Mouse (Mus musculus): ENCODE measurements around the gene Nceh1. TPM values are rescaled to one million over a fixed set of nuclear protein-coding genes. Genes with fewer than 3 reads are reported as not detected.

The Nceh1 gene
- polyA plus RNA-seq, 1 experiment from 2014 or later, result 28.4 TPM

- Histone ChIP-seq H3K4me1 (replicated peaks; ENCODE audit: control insufficient read depth, insufficient read depth) (peaks cover 3% of the 10 kb centered on the region; the same call in 1 of the 2 replicates), H3K9me3 (ENCODE audit: control insufficient read depth, low read length) (no peaks in the 10 kb centered on the region), H3K36me3 (ENCODE audit: control insufficient read depth, insufficient read depth, low read length) (no peaks in the 10 kb centered on the region; the same call in 1 of the 2 replicates), H3K27ac (replicated peaks) (peak overlapping the region; percentile 56), H3K9ac (ENCODE audit: low read length) (no peak overlapping the region), H3K4me3 (ENCODE audit: low read depth, low read length) (no peak overlapping the region), H3K4me2 (replicated peaks; ENCODE audit: low read depth) (no peak overlapping the region), H3K27me3 (ENCODE audit: control insufficient read depth, insufficient read depth, low read length) (no peaks in the 10 kb centered on the region)
- WGBS, result 71% methylated on average over 9 of the region's 9 CpGs
- no peak for DNase-seq (ENCODE audit: low spot score)
- TF ChIP-seq CTCF (IDR thresholded peaks at IDR 0.05; ENCODE audit: low read depth) (no peak), EP300 (optimal IDR thresholded peaks at IDR 0.05) (no peak)
- peak; percentile 81 for ATAC-seq (ENCODE audit: low FRiP score, low TSS enrichment)
These were observed 26.9 kb downstream of the Nceh1 start for GRCm38 (mm10) chr3:27209707-27210106.

- 0 out of 2 replicates have a peak, but pooled peaks cover 3% of the 10 kb centered on the region for H3K4me1 ChIP-seq (replicated peaks; ENCODE audit: control insufficient read depth, insufficient read depth)
- H3K4me3 ChIP-seq (ENCODE audit: low read depth, low read length), result no peak overlapping the region
- TF ChIP-seq CTCF (IDR thresholded peaks at IDR 0.05; ENCODE audit: low read depth) (peak; percentile 9; the same call in 1 of the 2 replicates), EP300 (optimal IDR thresholded peaks at IDR 0.05) (no peak)
- no peaks in the 10 kb centered on the region; the same call in 1 of the 2 replicates for H3K36me3 ChIP-seq (ENCODE audit: control insufficient read depth, insufficient read depth, low read length)
- ATAC-seq (ENCODE audit: low FRiP score, low TSS enrichment) (no peak), DNase-seq (ENCODE audit: low spot score) (no peak)
- no peak overlapping the region for H3K4me2 ChIP-seq (replicated peaks; ENCODE audit: low read depth)
- H3K27me3 ChIP-seq (ENCODE audit: control insufficient read depth, insufficient read depth, low read length), result no peaks in the 10 kb centered on the region
- no peak overlapping the region for H3K27ac ChIP-seq (replicated peaks)
- no peak overlapping the region for H3K9ac ChIP-seq (ENCODE audit: low read length)
- no peaks in the 10 kb centered on the region for H3K9me3 ChIP-seq (ENCODE audit: control insufficient read depth, low read length)
- WGBS, result 40% methylated on average over 7 of the region's 7 CpGs
These were observed 27.5 kb downstream of the Nceh1 start for GRCm38 (mm10) chr3:27210271-27210670.

- H3K4me3 ChIP-seq (ENCODE audit: low read depth, low read length), result no peak overlapping the region
- H3K27me3 ChIP-seq (ENCODE audit: control insufficient read depth, insufficient read depth, low read length), result no peaks in the 10 kb centered on the region
- H3K9ac ChIP-seq (ENCODE audit: low read length), result no peak overlapping the region
- H3K4me2 ChIP-seq (replicated peaks; ENCODE audit: low read depth), result no peak overlapping the region
- no peak for TF ChIP-seq EP300 (optimal IDR thresholded peaks at IDR 0.05)
- no peak for TF ChIP-seq CTCF (IDR thresholded peaks at IDR 0.05; ENCODE audit: low read depth)
- no peak overlapping the region for H3K27ac ChIP-seq (replicated peaks)
- H3K9me3 ChIP-seq (ENCODE audit: control insufficient read depth, low read length), result no peaks in the 10 kb centered on the region
- H3K4me1 ChIP-seq (replicated peaks; ENCODE audit: control insufficient read depth, insufficient read depth), result no peaks in the 10 kb centered on the region
- 66% methylated on average over 8 of the region's 8 CpGs for whole genome bisulfite sequencing
- ATAC-seq (ENCODE audit: low FRiP score, low TSS enrichment) (peak; percentile 90), DNase-seq (ENCODE audit: low spot score) (peak; percentile 54)
- no peaks in the 10 kb centered on the region for H3K36me3 ChIP-seq (ENCODE audit: control insufficient read depth, insufficient read depth, low read length)
These were observed 31.5 kb downstream of the Nceh1 start for GRCm38 (mm10) chr3:27214016-27214816.

- H3K36me3 ChIP-seq (ENCODE audit: control insufficient read depth, insufficient read depth, low read length), result no peaks in the 10 kb centered on the region
- 82% methylated on average over 7 of the region's 7 CpGs for WGBS
- ATAC-seq (ENCODE audit: low FRiP score, low TSS enrichment) (no peak), DNase-seq (ENCODE audit: low spot score) (no peak)
- H3K4me3 ChIP-seq (ENCODE audit: low read depth, low read length), result no peak overlapping the region
- no peak overlapping the region for H3K27ac ChIP-seq (replicated peaks)
- no peaks in the 10 kb centered on the region for H3K27me3 ChIP-seq (ENCODE audit: control insufficient read depth, insufficient read depth, low read length)
- TF ChIP-seq EP300 (optimal IDR thresholded peaks at IDR 0.05) (no peak), CTCF (IDR thresholded peaks at IDR 0.05; ENCODE audit: low read depth) (no peak)
- no peaks in the 10 kb centered on the region for H3K4me1 ChIP-seq (replicated peaks; ENCODE audit: control insufficient read depth, insufficient read depth)
- no peaks in the 10 kb centered on the region for H3K9me3 ChIP-seq (ENCODE audit: control insufficient read depth, low read length)
- H3K9ac ChIP-seq (ENCODE audit: low read length), result no peak overlapping the region
- H3K4me2 ChIP-seq (replicated peaks; ENCODE audit: low read depth), result no peak overlapping the region
These were observed 34.6 kb downstream of the Nceh1 start for GRCm38 (mm10) chr3:27217331-27217730.

- no peak overlapping the region for H3K4me2 ChIP-seq (replicated peaks; ENCODE audit: low read depth)
- 80% methylated on average over 5 of the region's 5 CpGs for WGBS
- H3K36me3 ChIP-seq (ENCODE audit: control insufficient read depth, insufficient read depth, low read length), result no peaks in the 10 kb centered on the region
- TF ChIP-seq CTCF (IDR thresholded peaks at IDR 0.05; ENCODE audit: low read depth) (no peak), EP300 (optimal IDR thresholded peaks at IDR 0.05) (no peak)
- no peaks in the 10 kb centered on the region for H3K4me1 ChIP-seq (replicated peaks; ENCODE audit: control insufficient read depth, insufficient read depth)
- no peak overlapping the region for H3K27ac ChIP-seq (replicated peaks)
- H3K9me3 ChIP-seq (ENCODE audit: control insufficient read depth, low read length), result no peaks in the 10 kb centered on the region
- H3K4me3 ChIP-seq (ENCODE audit: low read depth, low read length), result no peak overlapping the region
- DNase-seq (ENCODE audit: low spot score), result no peak
- H3K27me3 ChIP-seq (ENCODE audit: control insufficient read depth, insufficient read depth, low read length), result no peaks in the 10 kb centered on the region
- ATAC-seq (ENCODE audit: low FRiP score, low TSS enrichment), result no peak
- H3K9ac ChIP-seq (ENCODE audit: low read length), result no peak overlapping the region
These were observed 35.8 kb downstream of the Nceh1 start for GRCm38 (mm10) chr3:27218604-27219003.

GRCm38 (mm10) chr3:27222052-27222451 is 39.3 kb downstream of the Nceh1 start:
- no peaks in the 10 kb centered on the region for H3K9me3 ChIP-seq (ENCODE audit: control insufficient read depth, low read length)
- ATAC-seq (ENCODE audit: low FRiP score, low TSS enrichment), result no peak
- 60% methylated on average over 2 of the region's 2 CpGs for WGBS
- no peaks in the 10 kb centered on the region for H3K27me3 ChIP-seq (ENCODE audit: control insufficient read depth, insufficient read depth, low read length)
- no peak overlapping the region for H3K27ac ChIP-seq (replicated peaks)
- no peak overlapping the region for H3K4me2 ChIP-seq (replicated peaks; ENCODE audit: low read depth)
- H3K36me3 ChIP-seq (ENCODE audit: control insufficient read depth, insufficient read depth, low read length), result no peaks in the 10 kb centered on the region
- H3K4me3 ChIP-seq (ENCODE audit: low read depth, low read length), result no peak overlapping the region
- no peak overlapping the region for H3K9ac ChIP-seq (ENCODE audit: low read length)
- no peaks in the 10 kb centered on the region for H3K4me1 ChIP-seq (replicated peaks; ENCODE audit: control insufficient read depth, insufficient read depth)
- no peak for DNase-seq (ENCODE audit: low spot score)
- TF ChIP-seq CTCF (IDR thresholded peaks at IDR 0.05; ENCODE audit: low read depth) (no peak), EP300 (optimal IDR thresholded peaks at IDR 0.05) (no peak)
